Mouse (Mus musculus): ENCODE data around the gene Prune1.

The Prune1 gene

DNA sequence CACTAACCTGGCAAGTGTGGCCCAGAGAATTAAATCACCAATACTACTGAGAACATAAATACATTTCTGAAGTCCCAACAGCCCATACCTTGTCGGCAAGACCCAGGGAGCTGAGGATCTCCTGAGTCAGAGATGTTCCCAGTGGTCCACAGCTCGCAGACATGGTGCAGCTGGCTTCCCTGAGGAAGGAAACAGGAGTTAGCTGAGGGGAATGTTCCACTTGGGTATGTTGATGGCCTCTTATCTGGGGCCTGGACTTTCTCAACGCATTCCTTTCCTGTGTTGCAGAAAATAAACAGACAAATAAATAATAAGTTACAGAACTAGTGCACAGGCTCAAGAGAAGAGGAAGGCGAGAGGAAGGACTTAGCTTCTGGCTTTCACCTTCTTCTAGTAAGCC, 24.4 kb upstream of the Prune1 start:
- DNase-seq (ENCODE audit: low spot score) = no peak

GRCm38 (mm10) chr3:95301204-95301796, 19.4 kb upstream of the Prune1 start:
- no peak for DNase-seq (ENCODE audit: low spot score)

GRCm38 (mm10) chr3:95298018-95298417, 16.1 kb upstream of the Prune1 start:
- no peak for DNase-seq (ENCODE audit: low spot score)

GRCm38 (mm10) chr3:95296103-95296469, 14.2 kb upstream of the Prune1 start:
- no peak for DNase-seq (ENCODE audit: low spot score)

DNA sequence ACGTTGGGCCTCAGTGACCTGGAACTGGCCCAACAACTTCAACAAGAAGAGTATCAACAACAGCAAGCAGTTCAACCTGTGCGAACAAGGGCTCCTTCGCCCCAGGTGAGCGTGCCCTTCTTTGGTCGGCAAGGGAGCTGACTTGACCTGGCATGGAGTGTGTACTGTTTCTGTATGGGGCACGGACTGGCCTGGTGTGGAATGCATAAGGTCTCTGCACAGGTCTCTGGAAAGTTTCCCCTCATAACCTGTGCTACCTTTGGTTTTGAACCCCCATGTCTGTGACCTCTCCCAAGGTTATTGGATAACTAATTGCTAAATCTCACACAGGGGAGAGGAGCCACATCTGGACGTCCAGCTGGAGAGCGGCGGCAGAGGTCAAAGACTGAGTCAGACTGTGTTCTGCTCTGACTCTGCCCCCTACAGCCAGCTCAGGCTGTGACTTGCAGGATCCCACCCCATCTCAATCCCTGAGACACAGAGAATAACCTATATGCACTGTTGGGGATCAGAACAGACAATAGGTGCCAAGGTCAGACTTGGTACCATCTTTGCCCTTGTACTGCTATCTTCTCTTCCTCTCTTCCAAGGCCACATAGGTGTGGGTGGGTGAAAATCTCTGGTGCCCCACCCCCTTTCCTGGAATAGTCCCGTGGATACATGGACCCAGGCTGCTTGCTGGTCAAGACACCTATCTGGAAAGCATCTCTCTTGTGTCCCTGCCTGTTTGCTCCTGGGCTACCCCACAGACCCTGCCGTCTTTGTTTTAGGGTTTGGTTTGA, 13.6 kb upstream of the Prune1 start:
- no peak for DNase-seq (ENCODE audit: low spot score)

DNA sequence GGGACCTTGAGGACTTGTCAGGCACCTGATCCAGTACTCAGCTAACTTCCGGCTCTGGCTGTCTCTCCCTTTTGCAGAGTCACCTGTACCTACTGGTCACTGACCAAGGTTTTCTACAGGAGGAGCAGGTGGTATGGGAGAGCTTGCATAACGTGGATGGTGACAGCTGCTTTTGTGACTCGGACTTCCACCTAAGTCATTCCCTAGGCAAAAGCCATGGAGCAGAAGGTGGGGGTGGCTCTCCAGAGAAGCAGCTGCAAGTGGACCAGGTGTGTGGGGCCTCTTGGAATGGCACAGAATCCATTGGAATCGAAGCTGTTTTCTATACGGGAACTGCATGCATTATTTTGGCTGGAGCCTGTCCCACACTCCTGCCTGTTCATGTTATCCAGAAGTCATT, 12.8 kb upstream of the Prune1 start:
- DNase-seq (ENCODE audit: low spot score) = no peak

DNA sequence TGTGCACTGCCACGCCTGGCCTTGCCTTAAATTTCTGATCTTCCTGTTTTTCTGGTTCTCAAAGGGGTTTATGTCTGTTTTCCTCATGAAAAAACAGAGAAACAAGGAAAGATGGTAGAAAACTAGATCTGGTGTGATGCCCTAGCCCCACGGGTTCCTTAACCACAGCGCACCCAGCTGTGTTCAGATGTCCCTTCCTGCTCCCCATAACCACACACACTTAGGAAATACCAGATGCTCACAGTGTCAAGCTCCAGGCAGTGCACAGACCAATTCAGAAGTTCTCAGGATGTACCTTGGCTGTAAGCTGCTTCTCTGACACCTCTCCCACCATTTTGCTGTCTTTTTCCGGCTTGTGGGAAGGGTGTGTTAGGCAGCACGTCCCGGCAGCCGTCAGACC, 12.4 kb upstream of the Prune1 start:
- no peak for DNase-seq (ENCODE audit: low spot score)

DNA sequence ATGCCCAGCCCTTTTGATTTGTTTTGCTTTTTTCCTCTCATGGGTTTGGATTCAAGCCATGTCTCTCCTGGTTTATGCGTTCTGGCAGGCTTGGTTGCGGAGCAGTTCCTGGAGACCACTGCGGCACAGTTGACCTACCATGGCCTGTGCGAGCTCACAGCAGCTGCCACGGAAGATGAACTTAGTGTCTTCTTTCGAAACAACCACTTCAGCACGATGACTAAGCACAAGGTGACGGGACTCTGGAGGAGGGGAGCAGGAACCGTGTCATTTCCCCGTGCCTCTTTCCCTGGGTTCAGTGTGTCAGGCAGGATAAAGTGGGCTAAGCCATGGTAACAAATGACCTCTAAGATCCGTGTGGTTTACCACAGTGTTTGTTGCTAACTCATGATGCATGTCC, 11.7 kb upstream of the Prune1 start:
- DNase-seq (ENCODE audit: low spot score) = no peak

DNA sequence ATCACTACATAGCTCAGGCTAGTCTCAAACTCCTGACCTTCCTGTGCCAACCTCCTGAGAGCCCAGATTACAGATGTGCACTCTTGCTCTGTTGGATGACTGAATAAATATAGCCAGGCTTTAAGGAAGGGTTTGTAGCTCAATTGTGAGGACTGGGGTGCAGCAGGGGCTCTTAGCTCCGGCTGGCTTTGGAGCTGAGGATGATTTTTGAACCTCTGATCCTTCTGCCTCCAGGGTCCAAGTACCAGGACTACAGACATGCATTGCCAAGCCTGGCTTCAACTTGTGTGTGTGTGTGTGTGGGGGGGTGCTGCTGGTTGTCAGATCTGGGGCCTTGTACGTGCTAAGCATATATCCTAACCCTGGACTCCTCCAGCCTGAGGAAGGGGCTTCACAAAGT, 11.0 kb upstream of the Prune1 start:
- DNase-seq (ENCODE audit: low spot score) = no peak

DNA sequence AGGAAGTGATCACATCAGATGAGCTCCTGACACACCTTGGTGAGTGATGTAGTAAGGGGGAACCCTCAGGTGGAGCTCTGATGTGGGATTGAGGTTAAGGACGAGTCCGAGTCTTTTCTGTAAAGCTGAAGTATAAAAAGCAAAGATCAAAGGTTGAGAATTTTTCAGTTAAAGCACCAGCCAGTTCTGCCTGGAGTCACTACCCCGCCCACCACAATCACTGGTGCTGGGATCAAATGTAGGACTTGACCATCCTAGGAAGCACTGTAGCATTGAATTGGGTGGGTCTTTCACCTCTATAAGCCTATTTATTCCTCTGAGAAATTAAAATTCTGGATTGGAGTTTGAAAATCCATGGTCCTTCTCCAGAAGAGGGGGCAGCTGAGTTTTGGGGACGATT, 9.2 kb upstream of the Prune1 start:
- DNase-seq (ENCODE audit: low spot score) = no peak

GRCm38 (mm10) chr3:95290156-95290555, 8.3 kb upstream of the Prune1 start:
- no peak for DNase-seq (ENCODE audit: low spot score)

DNA sequence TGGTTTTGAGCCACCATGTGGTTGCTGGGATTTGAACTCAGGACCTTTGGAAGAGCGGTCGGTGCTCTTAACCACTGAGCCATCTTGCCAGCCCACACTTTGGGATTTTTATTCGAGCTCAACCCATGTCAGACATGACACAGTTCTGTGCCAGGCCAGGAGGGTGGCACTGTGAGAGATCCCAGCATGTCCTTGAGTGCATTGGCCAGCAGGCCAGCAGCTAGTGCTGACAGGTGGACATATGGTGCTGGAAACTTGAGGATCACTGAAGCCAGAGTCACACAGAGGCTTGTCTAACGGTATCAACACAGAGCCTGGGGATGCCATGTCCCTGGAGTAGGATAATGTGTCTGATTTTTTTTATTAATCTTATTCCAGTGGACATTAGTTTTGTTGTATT, 7.5 kb upstream of the Prune1 start:
- no peak for DNase-seq (ENCODE audit: low spot score)

- DNase-seq (ENCODE audit: low spot score) = no peak
Measured at GRCm38 (mm10) chr3:95287541-95287940, 5.7 kb upstream of the Prune1 start.

DNA sequence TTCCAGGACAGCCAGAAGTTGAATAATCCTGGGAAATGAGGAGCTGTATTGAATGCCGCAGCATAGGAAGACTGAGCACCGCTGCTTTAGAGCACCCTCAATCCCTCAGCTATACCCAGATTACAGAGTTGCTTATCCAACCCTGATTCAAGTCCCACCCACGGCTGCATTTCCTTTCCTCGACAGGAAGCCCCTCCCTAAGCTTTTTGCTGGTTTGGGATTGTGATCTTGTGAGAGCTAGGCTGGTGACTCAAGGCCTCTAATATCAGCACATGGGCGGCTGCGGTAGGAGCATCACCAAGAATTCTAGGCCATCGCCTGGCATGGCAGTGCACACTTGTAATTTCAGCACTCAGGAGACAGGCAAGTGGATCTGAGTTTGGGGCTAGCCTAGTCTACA, 4.6 kb upstream of the Prune1 start:
- DNase-seq (ENCODE audit: low spot score) = no peak

DNA sequence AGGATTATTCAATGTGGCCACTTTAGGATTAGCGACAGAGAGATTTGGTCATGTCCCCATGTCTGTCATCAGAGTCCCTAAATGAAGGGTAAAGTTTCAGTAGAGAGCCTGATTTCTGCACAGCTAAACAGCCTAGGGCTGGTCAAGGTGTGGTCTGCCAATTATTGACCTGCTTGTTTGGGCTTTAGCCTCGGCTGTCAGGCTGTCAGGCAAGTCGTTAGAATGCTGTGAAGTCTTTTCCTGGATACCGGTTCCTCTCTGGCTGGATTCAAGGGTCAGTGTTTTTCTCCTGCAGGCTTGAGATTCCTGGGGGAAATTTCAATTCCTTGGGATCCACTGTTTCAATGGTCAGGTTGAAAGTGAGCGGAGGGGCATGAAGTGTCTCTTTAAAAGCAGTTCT, 4.1 kb upstream of the Prune1 start:
- DNase-seq (ENCODE audit: low spot score) = no peak

DNA sequence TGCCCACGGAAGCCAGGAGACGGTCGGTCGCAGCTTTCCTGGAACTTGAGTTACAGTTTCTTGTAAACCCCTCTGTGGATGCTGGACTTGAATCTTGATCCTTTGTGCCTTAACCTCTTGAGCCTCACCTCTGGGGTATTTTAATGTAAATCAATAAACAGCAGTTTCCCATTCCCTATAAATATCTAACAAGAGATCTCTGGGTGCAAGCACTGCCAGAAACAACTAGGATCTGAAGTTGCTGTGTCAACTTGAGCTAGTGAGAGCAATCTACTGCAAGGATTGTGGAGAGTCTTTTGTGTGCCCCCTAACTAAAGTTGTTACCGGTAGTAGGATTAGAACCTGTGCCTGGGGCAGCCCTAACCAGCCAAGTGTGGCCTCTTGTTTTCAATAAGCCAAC, 3.5 kb upstream of the Prune1 start:
- DNase-seq (ENCODE audit: low spot score) = no peak

DNA sequence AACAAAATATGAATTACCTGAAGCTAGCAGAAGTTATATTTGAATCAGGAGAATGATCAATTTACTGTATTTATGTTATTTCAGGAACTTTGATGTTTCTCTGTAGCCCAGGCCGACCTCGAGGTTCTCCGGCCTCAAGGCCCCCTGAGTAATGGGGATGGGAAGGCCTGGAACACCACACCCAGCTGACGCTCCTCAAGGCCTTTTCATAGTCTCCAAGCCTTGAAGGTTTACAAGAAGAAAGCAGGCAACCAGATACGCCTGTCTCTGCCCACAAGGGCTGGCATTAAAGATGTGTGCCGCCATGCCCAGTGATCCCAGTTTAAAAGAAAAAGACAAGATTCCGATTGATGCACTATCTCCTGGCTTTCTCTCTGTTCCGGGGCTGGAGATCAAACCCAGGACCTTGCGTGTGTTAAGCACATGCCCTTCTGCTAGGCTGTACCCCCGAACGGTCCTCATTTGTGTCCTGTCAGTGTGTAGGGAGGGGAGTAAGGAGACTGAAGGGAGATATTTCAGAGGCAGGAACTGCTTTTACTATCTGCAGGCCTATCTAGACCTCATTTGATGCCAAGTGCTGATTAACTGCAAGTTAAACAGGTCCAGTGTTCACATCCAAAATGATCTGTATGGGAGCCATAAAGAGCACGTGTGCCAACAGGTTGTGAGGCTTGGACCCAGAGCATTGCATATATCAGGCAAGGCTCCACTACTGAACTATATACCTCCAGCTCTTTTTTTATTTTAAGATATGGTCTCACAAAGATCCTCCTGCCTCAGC, 2.8 kb upstream of the Prune1 start:
- no peak for DNase-seq (ENCODE audit: low spot score)

GRCm38 (mm10) chr3:95284062-95284461, 2.2 kb upstream of the Prune1 start:
- no peak for DNase-seq (ENCODE audit: low spot score)

DNA sequence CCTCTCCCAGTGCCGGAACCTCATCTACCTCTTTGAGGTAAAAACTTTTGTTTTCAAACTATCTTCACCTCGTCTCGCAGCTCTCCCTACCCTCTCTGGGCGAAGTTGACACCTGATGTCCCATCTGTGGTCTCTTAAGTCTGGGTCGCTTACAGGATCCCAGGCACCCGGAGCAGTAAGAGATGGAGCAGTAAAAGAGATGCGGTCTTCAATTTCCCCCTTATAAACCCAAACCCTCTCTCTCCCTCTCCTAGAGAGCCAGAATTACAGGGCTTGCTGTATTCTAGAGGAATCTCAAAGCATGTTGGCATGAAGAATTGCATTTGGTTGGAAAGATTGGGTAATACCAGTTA, 1.7 kb upstream of the Prune1 start:
- no peak for DNase-seq (ENCODE audit: low spot score)

DNA sequence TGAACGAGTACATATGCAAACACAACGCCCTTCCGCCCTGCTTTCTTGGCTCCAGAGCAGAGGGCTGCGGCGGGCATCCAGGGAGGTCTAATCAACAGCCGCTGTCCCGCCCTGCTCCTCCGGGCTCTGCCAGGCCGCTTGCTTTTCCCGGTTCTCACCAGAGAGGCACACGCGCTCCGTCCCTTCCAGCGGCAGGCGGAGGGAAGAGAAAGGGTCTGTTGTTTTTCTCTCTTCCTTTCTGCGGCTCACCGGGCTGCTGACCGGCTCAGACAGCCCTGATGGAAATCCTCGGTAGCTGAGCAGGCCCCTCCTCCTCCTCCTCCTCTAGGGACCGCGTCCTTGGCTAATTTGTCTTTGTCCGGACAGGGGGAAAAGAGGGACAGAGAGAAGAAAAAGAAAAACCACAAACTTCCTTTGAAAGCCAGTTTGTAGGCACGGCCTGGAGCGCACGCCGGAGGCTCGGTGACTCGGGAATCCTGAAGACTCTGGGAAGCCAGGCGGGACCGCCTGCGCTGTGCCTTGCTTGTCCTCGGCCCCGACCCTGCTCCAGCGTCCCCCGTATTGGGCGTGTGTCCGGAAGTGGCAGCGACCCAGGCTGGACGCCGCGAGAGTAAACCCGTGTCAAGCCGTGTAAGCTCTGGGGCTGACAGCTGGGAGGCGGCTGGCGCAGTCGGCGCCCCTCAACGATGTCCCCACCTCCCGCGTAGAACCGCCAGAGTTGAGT, 1.2 kb upstream of the Prune1 start:
- no peak for DNase-seq (ENCODE audit: low spot score)

- DNase-seq (ENCODE audit: low spot score) = no peak
Measured at GRCm38 (mm10) chr3:95282381-95282864, 547 bp upstream of the Prune1 start.

GRCm38 (mm10) chr3:95280747-95281146, 1.1 kb downstream of the Prune1 start:
- DNase-seq (ENCODE audit: low spot score) = no peak

DNA sequence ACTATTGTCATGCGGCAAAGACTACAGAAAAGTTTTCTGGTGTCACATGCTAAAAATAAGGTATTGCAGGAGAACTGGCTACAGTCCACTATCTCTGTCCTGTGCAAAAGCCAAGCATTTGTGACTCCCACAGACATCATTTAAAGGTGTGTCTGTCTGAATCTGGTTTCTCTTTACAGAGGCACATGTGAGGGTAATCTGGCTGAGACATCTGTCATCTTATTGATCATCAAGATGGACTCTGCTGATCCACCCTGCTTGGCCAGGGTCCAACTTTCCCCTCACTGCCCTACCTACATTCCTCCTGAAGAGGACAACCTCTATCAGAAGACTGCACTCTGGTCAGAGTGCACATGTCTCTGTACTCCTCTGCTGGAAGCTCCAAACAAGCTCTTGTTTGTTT, 4.7 kb downstream of the Prune1 start:
- DNase-seq (ENCODE audit: low spot score) = no peak

Data from left cerebral cortex, adult 11 months (tissue).